Mouse (Mus musculus) CH12.LX (cell line): ENCODE results near the gene Ubc. TPM values are rescaled to one million over a fixed set of nuclear protein-coding genes. Genes with fewer than 3 reads are reported as not detected.
A peak's percentile ranks its signal among the peaks of the same experiment; 100 is the strongest.

ENCODE experiments used
- DNase-seq: peaks from one replicate; pipeline ENCODE4 v3.0.0-alpha.2; 2013; ENCODE audit errors: extremely low read depth
- H3K27ac ChIP-seq: 2 replicates; pipeline ENCODE4 v1.5.1; 2012; ENCODE audit warnings: low read depth, mild to moderate bottlenecking, control low read depth, moderate library complexity; ENCODE audit not compliant: insufficient read depth
- H3K27me3 ChIP-seq: replicated peaks from 2 replicates; pipeline ENCODE3; 2012; ENCODE audit warnings: inconsistent platforms
- H3K36me3 ChIP-seq, 2 experiments: replicated peaks in 1 of 2; 2 replicates each; pipeline versions ENCODE3 to v1.6.1; 2012; ENCODE audit warnings: inconsistent platforms in 1 of 2, low read length in 1 of 2, mild to moderate bottlenecking in 1 of 2, mixed read lengths in 1 of 2, moderate library complexity in 1 of 2; ENCODE audit not compliant: control insufficient read depth in 1 of 2, insufficient read depth in 1 of 2
- H3K4me1 ChIP-seq, 2 experiments: 2 replicates each; pipeline ENCODE4 v1.6.1; 2012; ENCODE audit warnings: inconsistent platforms in 1 of 2, moderate library complexity in 1 of 2; ENCODE audit not compliant: insufficient read depth in 2 of 2, control insufficient read depth in 1 of 2
- H3K4me2 ChIP-seq: 2 replicates; pipeline ENCODE4 v1.6.1; 2012; ENCODE audit warnings: low read depth, mild to moderate bottlenecking, control low read depth; ENCODE audit not compliant: poor library complexity, insufficient read depth, severe bottlenecking
- H3K4me3 ChIP-seq, 3 experiments: fragments of 150-350 bp in 1 of 3; sonication (generic) in 1 of 3; replicated peaks in 1 of 3; 2 replicates each; pipeline versions ENCODE3 to v1.5.1; 2011 to 2012; ENCODE audit warnings: low read depth in 2 of 3, low read length in 2 of 3, mild to moderate bottlenecking in 2 of 3, moderate library complexity in 2 of 3, control low read depth in 1 of 3, improper control_type of control experiment in 1 of 3, inconsistent platforms in 1 of 3, mixed read lengths in 1 of 3; ENCODE audit not compliant: poor library complexity in 1 of 3
- H3K79me2 ChIP-seq: replicated peaks from 2 replicates; pipeline ENCODE4 v1.6.1; 2012; ENCODE audit warnings: mild to moderate bottlenecking, moderate library complexity; ENCODE audit not compliant: control insufficient read depth, poor library complexity, insufficient read depth, severe bottlenecking; ENCODE audit errors: extremely low read depth
- H3K9ac ChIP-seq: 2 replicates; pipeline ENCODE4 v1.6.1; 2012; ENCODE audit warnings: low read depth, mild to moderate bottlenecking, control low read depth, moderate library complexity; ENCODE audit not compliant: insufficient read depth
- H3K9me3 ChIP-seq: replicated peaks from 2 replicates; pipeline ENCODE3; 2012; ENCODE audit warnings: low read length, inconsistent platforms, mixed read lengths
- BHLHE40 ChIP-seq: IDR thresholded peaks from 2 replicates; pipeline ENCODE4 v1.6.1; 2011; ENCODE audit warnings: mild to moderate bottlenecking, low read depth, low read length, improper control_type of control experiment
- CHD2 ChIP-seq: IDR thresholded peaks from 2 replicates; pipeline ENCODE4 v1.6.1; 2011; ENCODE audit warnings: low read length, improper control_type of control experiment
- CTCF ChIP-seq, 2 experiments: IDR thresholded peaks in 1 of 2; conservative IDR thresholded peaks in 1 of 2; 2 replicates each; pipeline ENCODE4 v1.5.1; 2011 to 2012; ENCODE audit warnings: low read depth in 2 of 2, low read length in 2 of 2, improper control_type of control experiment in 1 of 2, inconsistent platforms in 1 of 2, mild to moderate bottlenecking in 1 of 2, moderate library complexity in 1 of 2
- E2F4 ChIP-seq: IDR thresholded peaks from 2 replicates; pipeline ENCODE4 v1.6.1; 2011; ENCODE audit warnings: low read depth, low read length, improper control_type of control experiment; ENCODE audit not compliant: insufficient replicate concordance
- ELF1 ChIP-seq: IDR thresholded peaks from 2 replicates; pipeline ENCODE4 v1.6.1; 2014; ENCODE audit warnings: low read depth, mild to moderate bottlenecking, inconsistent platforms, low read length, improper control_type of control experiment
- JUN ChIP-seq: IDR thresholded peaks from 2 replicates; pipeline ENCODE4 v1.6.1; 2011; ENCODE audit warnings: low read depth, mild to moderate bottlenecking, low read length, improper control_type of control experiment, moderate library complexity; ENCODE audit not compliant: insufficient read depth
- JUND ChIP-seq: conservative IDR thresholded peaks from 2 replicates; pipeline ENCODE4 v1.6.1; 2011; ENCODE audit warnings: low read depth, low read length, improper control_type of control experiment
- MAZ ChIP-seq: IDR thresholded peaks from 2 replicates; pipeline ENCODE4 v1.6.1; 2012; ENCODE audit warnings: low read depth, mild to moderate bottlenecking, inconsistent platforms, low read length, improper control_type of control experiment, moderate library complexity
- MEF2A ChIP-seq: IDR thresholded peaks from 2 replicates; pipeline ENCODE4 v1.6.1; 2014; ENCODE audit warnings: low read depth, mild to moderate bottlenecking, inconsistent platforms, low read length, improper control_type of control experiment, borderline replicate concordance
- MXI1 ChIP-seq: IDR thresholded peaks from 2 replicates; pipeline ENCODE4 v1.6.1; 2011; ENCODE audit warnings: mild to moderate bottlenecking, low read depth, low read length, improper control_type of control experiment
- MYC ChIP-seq: IDR thresholded peaks from 2 replicates; pipeline ENCODE4 v1.6.1; 2011; ENCODE audit warnings: low read depth, mild to moderate bottlenecking, improper control_type of control experiment, low read length
- NELFE ChIP-seq: IDR thresholded peaks from 2 replicates; pipeline ENCODE4 v1.6.1; 2011; ENCODE audit warnings: low read depth, low read length, improper control_type of control experiment
- NRF1 ChIP-seq: IDR thresholded peaks from 2 replicates; pipeline ENCODE4 v1.6.1; 2014; ENCODE audit warnings: low read depth, mild to moderate bottlenecking, inconsistent platforms, low read length, improper control_type of control experiment, moderate library complexity
- POLR2A ChIP-seq: IDR thresholded peaks from 2 replicates; pipeline ENCODE4 v1.6.1; 2011; ENCODE audit warnings: low read depth, mild to moderate bottlenecking, improper control_type of control experiment, low read length
- SMC3 ChIP-seq: IDR thresholded peaks from 2 replicates; pipeline ENCODE4 v1.6.1; 2011; ENCODE audit warnings: low read depth, low read length, improper control_type of control experiment
- USF1 ChIP-seq: IDR thresholded peaks from 2 replicates; pipeline ENCODE4 v1.6.1; 2014; ENCODE audit warnings: low read depth, mild to moderate bottlenecking, inconsistent platforms, low read length, improper control_type of control experiment
- USF2 ChIP-seq: conservative IDR thresholded peaks from 2 replicates; pipeline ENCODE4 v1.6.1; 2011; ENCODE audit warnings: low read depth, low read length, improper control_type of control experiment
- dilution Hi-C: fragments of 300-500 bp; cut with MboI; formaldehyde crosslinking; loops from 2 replicates; pipeline ENCODE4 v1.14.3; 2020; ENCODE audit warnings: low sequenced_read_pairs; ENCODE audit not compliant: extremely low pct_unique_long_range_greater_than_20kb, extremely low pct_ligation_motif_present
- in situ Hi-C: fragments of 300-500 bp; cut with MboI; formaldehyde crosslinking; loops from 3 replicates; pipeline ENCODE4 v1.14.3; 2019; ENCODE audit warnings: low sequenced_read_pairs, low pct_ligation_motif_present, low pct_unique_long_range_greater_than_20kb, mixed read lengths
- polyA plus RNA-seq: library from polyadenylated mRNA; unstranded; fragments of >175 nt; gene quantifications from 2 replicates; pipeline ENCODE4 v1.2.1, GENCODE M21; 2012; ENCODE audit warnings: low read depth; ENCODE audit not compliant: insufficient read length
- total RNA-seq, 2 experiments: library from RNA; depleted of rRNA; stranded (reverse); fragments of 300-350 nt in 1 of 2; fragments of >200 nt in 1 of 2; gene quantifications; 2 replicates each; pipeline ENCODE4 v1.2.3; 2012 to 2014

Ubc gene
- total and polyA plus RNA-seq, 3 experiments: 466 to 803 (median 656) TPM

DNA sequence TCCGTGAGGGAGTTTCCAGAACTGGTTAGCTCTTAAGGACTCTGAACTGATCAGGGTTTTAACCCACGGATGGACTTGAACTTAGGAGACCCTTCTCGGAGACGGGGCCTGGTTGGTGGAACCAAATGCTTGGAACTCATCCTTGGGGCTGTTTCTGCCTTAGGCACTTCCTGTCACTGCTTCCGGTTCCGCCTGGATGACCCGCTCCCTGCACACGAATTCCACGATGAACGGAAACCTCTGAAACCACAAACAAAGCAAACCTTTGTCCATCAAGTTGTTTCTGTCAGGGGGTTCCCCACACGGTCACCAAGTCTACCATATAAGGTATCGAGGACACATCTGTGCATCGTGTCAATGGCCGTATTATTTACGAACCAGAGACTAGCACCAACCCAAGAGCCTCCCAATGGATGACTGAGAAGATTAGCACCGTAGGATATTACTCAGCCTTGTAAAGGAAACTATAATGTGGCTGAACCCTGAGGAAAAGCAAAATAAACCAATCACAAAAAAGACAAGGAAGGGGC lies 29.0 kb downstream of the Ubc start:
- H3K4me1 ChIP-seq: peaks cover 2 to 21% of the 10 kb centered on the region in 2 experiments; a peak in 3 of 4 replicates
- peaks cover 17% of the 10 kb centered on the region for H3K9me3 ChIP-seq
- no peak for TF ChIP-seq USF2
- no peak for TF ChIP-seq MEF2A
- no peak for TF ChIP-seq JUN
- peak; percentile 5; the same call in 1 of the 2 replicates for TF ChIP-seq BHLHE40
- TF ChIP-seq MYC: no peak
- no peak for TF ChIP-seq CHD2
- TF ChIP-seq NRF1: no peak
- no peak overlapping the region for H3K4me2 ChIP-seq
- H3K27me3 ChIP-seq: no peaks in the 10 kb centered on the region
- DNase-seq: no peak
- H3K4me3 ChIP-seq: no peak overlapping the region
- no peak overlapping the region for H3K9ac ChIP-seq
- no peaks in the 10 kb centered on the region for H3K36me3 ChIP-seq
- H3K79me2 ChIP-seq: no peaks in the 10 kb centered on the region
- no peak overlapping the region for H3K27ac ChIP-seq
- dilution Hi-C loops: no loop called here
- in situ Hi-C loops: no loop called here

- in situ Hi-C loops (no loop called here), dilution Hi-C loops (no loop called here)
- no peaks in the 10 kb centered on the region for H3K36me3 ChIP-seq
- no peak overlapping the region for H3K9ac ChIP-seq
- no peak overlapping the region for H3K4me2 ChIP-seq
- H3K27ac ChIP-seq: no peak overlapping the region
- no peaks in the 10 kb centered on the region for H3K27me3 ChIP-seq
- H3K4me3 ChIP-seq: no peak overlapping the region
- TF ChIP-seq CTCF (conservative IDR thresholded peaks at IDR 0.05 in 1 of 2, IDR thresholded peaks at IDR 0.05 in 1 of 2; ENCODE audit: low read depth in 2 of 2, low read length in 2 of 2) (no peak), MAZ (no peak), USF1 (no peak), NELFE (no peak), E2F4 (no peak), MXI1 (no peak)
- peaks cover 4 to 24% of the 10 kb centered on the region in 2 experiments; a peak in 3 of 4 replicates for H3K4me1 ChIP-seq
- H3K79me2 ChIP-seq: no peaks in the 10 kb centered on the region
- peaks cover 17% of the 10 kb centered on the region for H3K9me3 ChIP-seq
- DNase-seq: no peak
These were observed 29.4 kb downstream of the Ubc start for GRCm38 (mm10) chr5:125360566-125360965.

- no peaks in the 10 kb centered on the region for H3K36me3 ChIP-seq
- H3K79me2 ChIP-seq: no peaks in the 10 kb centered on the region
- H3K9ac ChIP-seq: no peak overlapping the region
- no peaks in the 10 kb centered on the region for H3K27me3 ChIP-seq
- peaks cover 5 to 35% of the 10 kb centered on the region in 2 experiments; a peak in 3 of 4 replicates for H3K4me1 ChIP-seq
- 0 out of 2 replicates have a peak, but pooled peaks have one; percentile 12 for TF ChIP-seq ELF1
- no peak for TF ChIP-seq JUND
- no peak for TF ChIP-seq POLR2A
- TF ChIP-seq SMC3: no peak
- H3K4me3 ChIP-seq: peak overlapping the region in 2 of 3 experiments; percentile 16 to 30
- H3K27ac ChIP-seq: no peak overlapping the region
- in situ Hi-C loops (loop anchor here (5.0 kb wide), 1 partner anchor 86 kb away; no protein-coding TSS in a partner anchor), dilution Hi-C loops (no loop called here)
- peak; percentile 66 for DNase-seq
- peak overlapping the region; percentile 90 for H3K4me2 ChIP-seq
- H3K9me3 ChIP-seq: peaks cover 17% of the 10 kb centered on the region
These were observed 31.8 kb downstream of the Ubc start for GRCm38 (mm10) chr5:125358270-125358608.
